9 mouse cellular contexts compared by ENCODE assay signal in genomic region chr13:95961905-95962304, GRCm38 (mm10).
A peak's percentile ranks its signal among the peaks of the same experiment; 100 is the strongest.
DNase-seq lines count a peak whose midpoint lies in the region; ATAC-seq lines count a peak whose summit lies in the region.
"Had no signal": no experiment of that assay in that cellular context is flagged by ENCODE, and none has a peak within 500 bp of the region (broad histone marks: within the 10 kb centered on the region; RNA-seq: fewer than 3 reads in every experiment).

No protein-coding gene starts in this region.

- H3K27ac ChIP-seq in liver, embryonic 12.5 days: peak overlapping the region; percentile 59

- H3K4me1 ChIP-seq in liver, embryonic 12.5 days: peaks cover 83% of the 10 kb centered on the region

- peak overlapping the region; percentile 55 for H3K4me3 ChIP-seq in liver, embryonic 12.5 days
- H3K4me3 ChIP-seq: myocyte had no signal

- ATAC-seq in frontal cortex, adult (ENCODE audit: low TSS enrichment): peak; percentile 4; the same call in 1 of the 2 replicates
- ATAC-seq in liver, embryonic 12.5 days: no peak

- no peaks in the 10 kb centered on the region for H3K9me3 ChIP-seq in liver, embryonic 12.5 days (replicated peaks)

- no peak for DNase-seq in frontal cortex, postnatal 10 days (ENCODE audit: low spot score in 2 of 2)
- DNase-seq in thymus, postnatal 0 days (ENCODE audit: low spot score): peak; percentile 65
- DNase-seq in thymus, postnatal 4 days: no peak
- no peak for DNase-seq in urinary bladder, postnatal 4 days (ENCODE audit: low spot score in 2 of 2)
- no peak for DNase-seq in adrenal gland, adult (ENCODE audit: inconsistent age in 2 of 2, low spot score in 1 of 2)
- no peak for DNase-seq in MN1 (ENCODE audit: low spot score)

- 36% methylated on average over 7 of the region's 7 CpGs for WGBS in liver, embryonic 12.5 days (ENCODE audit: insufficient replicate concordance)

- peak overlapping the region; percentile 60 for H3K9ac ChIP-seq in liver, embryonic 12.5 days

- H3K4me2 ChIP-seq in liver, embryonic 12.5 days: peak overlapping the region; percentile 74

- H3K36me3 ChIP-seq in liver, embryonic 12.5 days: no peaks in the 10 kb centered on the region

- no peaks in the 10 kb centered on the region for H3K27me3 ChIP-seq in liver, embryonic 12.5 days (replicated peaks)
